Mouse (Mus musculus) olfactory bulb, adult 2 months (tissue): Measurements from ENCODE around the gene Srcin1.

Experiments used
- CTCF ChIP-seq: fragments of 200-500 bp; IDR thresholded peaks from 2 replicates; pipeline ENCODE4 v1.5.1; 2012; ENCODE audit warnings: low read depth, mild to moderate bottlenecking, low read length, moderate library complexity; ENCODE audit not compliant: insufficient read depth
- POLR2A ChIP-seq: fragments of 200-500 bp; IDR thresholded peaks from 2 replicates; pipeline ENCODE4 v1.6.1; 2012; ENCODE audit warnings: mild to moderate bottlenecking, low read depth, low read length, moderate library complexity; ENCODE audit not compliant: insufficient read depth

DNA sequence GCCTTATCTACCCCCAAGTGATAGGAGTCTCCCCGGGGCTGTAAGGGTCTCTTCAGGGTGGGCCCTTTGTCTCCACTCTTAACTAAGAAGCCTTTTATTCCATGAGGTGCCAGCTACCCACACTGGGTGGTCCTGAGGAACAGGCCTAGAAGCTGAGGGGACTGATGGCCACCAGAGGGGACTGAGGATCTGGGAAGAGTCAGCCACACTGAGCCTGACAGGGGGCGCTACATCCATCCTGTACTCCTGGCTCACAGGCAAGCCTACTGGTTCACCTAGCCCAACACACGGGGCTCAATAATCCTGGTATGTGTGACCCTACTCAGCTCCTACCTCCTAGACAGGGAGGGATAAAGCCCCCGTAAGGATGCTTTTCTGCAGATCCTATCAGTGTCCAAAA, 16.4 kb downstream of the Srcin1 start:
- TF ChIP-seq POLR2A (no peak), CTCF (no peak)
